Mouse (Mus musculus): ENCODE data around the gene Lrch1. TPM values are rescaled to one million over a fixed set of nuclear protein-coding genes. Genes with fewer than 3 reads are reported as not detected.

Lrch1 gene
- polyA plus RNA-seq, 2 experiments = 13.0 to 15.2 TPM

GRCm38 (mm10) chr14:74913381-74914230, 34.1 kb downstream of the Lrch1 start:
- H3K4me1 ChIP-seq (ENCODE audit: control insufficient read depth, insufficient read depth, low read length) = peaks cover 26% of the 10 kb centered on the region
- 51% methylated on average over 20 of the region's 20 CpGs for WGBS
- no peaks in the 10 kb centered on the region for H3K36me3 ChIP-seq (ENCODE audit: control insufficient read depth, insufficient read depth, low read length)
- DNase-seq (ENCODE audit: low spot score) (peak; percentile 62), ATAC-seq (ENCODE audit: low FRiP score, low read depth) (no peak)
- H3K4me2 ChIP-seq (replicated peaks; ENCODE audit: low read depth, low read length, severe bottlenecking) = peak overlapping the region; percentile 19
- H3K9me3 ChIP-seq (ENCODE audit: control insufficient read depth, low read length) = no peaks in the 10 kb centered on the region
- no peak for TF ChIP-seq POLR2A (IDR thresholded peaks at IDR 0.05; ENCODE audit: borderline replicate concordance, extremely low read depth, insufficient read depth, insufficient read length)
- no peak overlapping the region for H3K9ac ChIP-seq (ENCODE audit: low read depth, low read length, severe bottlenecking)
- no peak overlapping the region for H3K27ac ChIP-seq (replicated peaks; ENCODE audit: low read depth, low read length)
- H3K4me3 ChIP-seq (replicated peaks; ENCODE audit: low read length) = no peak overlapping the region
- no peaks in the 10 kb centered on the region for H3K27me3 ChIP-seq (ENCODE audit: control insufficient read depth, insufficient read depth, low read length)

DNA sequence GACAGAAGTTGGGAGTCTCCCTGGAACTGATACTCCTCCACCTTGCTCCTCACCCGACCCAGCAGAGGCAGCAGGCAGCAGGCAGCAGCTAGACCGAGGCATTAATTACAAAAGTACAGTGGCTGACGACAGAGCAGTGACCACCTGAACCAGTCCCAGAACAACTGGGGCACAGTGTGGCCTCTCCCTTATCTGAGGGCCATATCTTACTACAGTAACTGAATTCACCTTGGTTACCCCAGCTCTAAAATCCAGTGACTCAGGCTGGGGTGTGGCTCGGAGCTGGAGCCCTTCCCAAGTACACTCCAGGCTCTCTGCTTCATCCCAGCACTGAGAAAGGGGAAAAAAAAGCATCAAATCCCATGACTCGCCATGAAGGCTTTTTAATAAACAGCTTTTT, 37.3 kb downstream of the Lrch1 start:
- DNase-seq (ENCODE audit: low spot score) = no peak

DNA sequence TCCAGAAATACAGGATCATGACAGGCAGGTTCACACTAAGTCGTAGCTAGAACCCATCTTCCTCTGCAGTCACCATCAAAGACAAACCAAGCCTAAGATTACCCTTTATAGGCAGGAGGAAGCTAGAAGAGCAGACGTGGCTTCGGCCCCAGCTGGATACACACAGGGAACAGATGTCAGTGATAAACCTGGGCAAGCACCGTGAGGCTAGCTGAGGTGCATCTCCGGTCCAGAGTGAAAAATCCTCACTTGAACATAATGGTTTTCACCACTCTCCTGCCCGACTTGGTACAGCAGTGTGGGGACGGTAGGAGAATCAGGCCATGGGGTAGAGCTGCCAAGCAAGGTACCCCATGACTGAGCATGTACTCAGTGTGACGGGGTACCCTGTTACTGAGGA, 38.7 kb downstream of the Lrch1 start:
- Histone ChIP-seq H3K4me3 (replicated peaks; ENCODE audit: low read length) (no peak overlapping the region), H3K27me3 (ENCODE audit: control insufficient read depth, insufficient read depth, low read length) (no peaks in the 10 kb centered on the region), H3K4me2 (replicated peaks; ENCODE audit: low read depth, low read length, severe bottlenecking) (no peak overlapping the region), H3K4me1 (ENCODE audit: control insufficient read depth, insufficient read depth, low read length) (peaks cover 21% of the 10 kb centered on the region), H3K9me3 (ENCODE audit: control insufficient read depth, low read length) (no peaks in the 10 kb centered on the region), H3K9ac (ENCODE audit: low read depth, low read length, severe bottlenecking) (no peak overlapping the region), H3K36me3 (ENCODE audit: control insufficient read depth, insufficient read depth, low read length) (no peaks in the 10 kb centered on the region), H3K27ac (replicated peaks; ENCODE audit: low read depth, low read length) (no peak overlapping the region)
- ATAC-seq (ENCODE audit: low FRiP score, low read depth) = no peak
- no peak for DNase-seq (ENCODE audit: low spot score)
- 67% methylated on average over 8 of the region's 8 CpGs for WGBS
- no peak for TF ChIP-seq POLR2A (IDR thresholded peaks at IDR 0.05; ENCODE audit: borderline replicate concordance, extremely low read depth, insufficient read depth, insufficient read length)

More for the DNA sequence above, 37.3 kb downstream of the Lrch1 start:
- Histone ChIP-seq H3K4me2 (replicated peaks; ENCODE audit: low read depth, low read length, severe bottlenecking) (no peak overlapping the region), H3K4me3 (replicated peaks; ENCODE audit: low read length) (no peak overlapping the region), H3K9ac (ENCODE audit: low read depth, low read length, severe bottlenecking) (no peak overlapping the region), H3K27ac (replicated peaks; ENCODE audit: low read depth, low read length) (no peak overlapping the region), H3K36me3 (ENCODE audit: control insufficient read depth, insufficient read depth, low read length) (no peaks in the 10 kb centered on the region), H3K4me1 (ENCODE audit: control insufficient read depth, insufficient read depth, low read length) (peaks cover 22% of the 10 kb centered on the region), H3K9me3 (ENCODE audit: control insufficient read depth, low read length) (no peaks in the 10 kb centered on the region), H3K27me3 (ENCODE audit: control insufficient read depth, insufficient read depth, low read length) (no peaks in the 10 kb centered on the region)
- no peak for ATAC-seq (ENCODE audit: low FRiP score, low read depth)
- no peak for TF ChIP-seq POLR2A (IDR thresholded peaks at IDR 0.05; ENCODE audit: borderline replicate concordance, extremely low read depth, insufficient read depth, insufficient read length)
- 53% methylated on average over 5 of the region's 5 CpGs for WGBS

- ATAC-seq (ENCODE audit: low FRiP score, low read depth) = no peak
- DNase-seq (ENCODE audit: low spot score) = no peak
- WGBS = 90% methylated on average over 6 of the region's 6 CpGs
Observed at GRCm38 (mm10) chr14:74908250-74908649, 39.4 kb downstream of the Lrch1 start.

GRCm38 (mm10) chr14:74907706-74908105, 40.0 kb downstream of the Lrch1 start:
- 86% methylated on average over 8 of the region's 8 CpGs for WGBS
- H3K4me1 ChIP-seq (ENCODE audit: control insufficient read depth, insufficient read depth, low read length) = peaks cover 11% of the 10 kb centered on the region; the same call in 1 of the 2 replicates
- DNase-seq (ENCODE audit: low spot score) = no peak
- no peaks in the 10 kb centered on the region for H3K36me3 ChIP-seq (ENCODE audit: control insufficient read depth, insufficient read depth, low read length)
- TF ChIP-seq POLR2A (IDR thresholded peaks at IDR 0.05; ENCODE audit: borderline replicate concordance, extremely low read depth, insufficient read depth, insufficient read length) = no peak
- no peaks in the 10 kb centered on the region for H3K27me3 ChIP-seq (ENCODE audit: control insufficient read depth, insufficient read depth, low read length)
- no peak overlapping the region for H3K9ac ChIP-seq (ENCODE audit: low read depth, low read length, severe bottlenecking)
- H3K27ac ChIP-seq (replicated peaks; ENCODE audit: low read depth, low read length) = no peak overlapping the region
- H3K4me3 ChIP-seq (replicated peaks; ENCODE audit: low read length) = no peak overlapping the region
- H3K4me2 ChIP-seq (replicated peaks; ENCODE audit: low read depth, low read length, severe bottlenecking) = no peak overlapping the region
- ATAC-seq (ENCODE audit: low FRiP score, low read depth) = no peak
- no peaks in the 10 kb centered on the region for H3K9me3 ChIP-seq (ENCODE audit: control insufficient read depth, low read length)

More at GRCm38 (mm10) chr14:74908250-74908649, 39.4 kb downstream of the Lrch1 start:
- Histone ChIP-seq H3K4me3 (replicated peaks; ENCODE audit: low read length) (no peak overlapping the region), H3K9ac (ENCODE audit: low read depth, low read length, severe bottlenecking) (no peak overlapping the region), H3K27me3 (ENCODE audit: control insufficient read depth, insufficient read depth, low read length) (no peaks in the 10 kb centered on the region), H3K27ac (replicated peaks; ENCODE audit: low read depth, low read length) (no peak overlapping the region), H3K36me3 (ENCODE audit: control insufficient read depth, insufficient read depth, low read length) (no peaks in the 10 kb centered on the region), H3K4me1 (ENCODE audit: control insufficient read depth, insufficient read depth, low read length) (peaks cover 14% of the 10 kb centered on the region), H3K4me2 (replicated peaks; ENCODE audit: low read depth, low read length, severe bottlenecking) (no peak overlapping the region), H3K9me3 (ENCODE audit: control insufficient read depth, low read length) (no peaks in the 10 kb centered on the region)
- TF ChIP-seq POLR2A (IDR thresholded peaks at IDR 0.05; ENCODE audit: borderline replicate concordance, extremely low read depth, insufficient read depth, insufficient read length) = no peak

Data from limb, embryonic 14.5 days (tissue).